Mouse (Mus musculus): ENCODE measurements around the gene Ywhag. TPM values are rescaled to one million over a fixed set of nuclear protein-coding genes. Genes with fewer than 3 reads are reported as not detected.

Ywhag gene
- polyA plus RNA-seq (2012; rRNA removed): 56.5 and 73.5 TPM in 2 replicates

DNA sequence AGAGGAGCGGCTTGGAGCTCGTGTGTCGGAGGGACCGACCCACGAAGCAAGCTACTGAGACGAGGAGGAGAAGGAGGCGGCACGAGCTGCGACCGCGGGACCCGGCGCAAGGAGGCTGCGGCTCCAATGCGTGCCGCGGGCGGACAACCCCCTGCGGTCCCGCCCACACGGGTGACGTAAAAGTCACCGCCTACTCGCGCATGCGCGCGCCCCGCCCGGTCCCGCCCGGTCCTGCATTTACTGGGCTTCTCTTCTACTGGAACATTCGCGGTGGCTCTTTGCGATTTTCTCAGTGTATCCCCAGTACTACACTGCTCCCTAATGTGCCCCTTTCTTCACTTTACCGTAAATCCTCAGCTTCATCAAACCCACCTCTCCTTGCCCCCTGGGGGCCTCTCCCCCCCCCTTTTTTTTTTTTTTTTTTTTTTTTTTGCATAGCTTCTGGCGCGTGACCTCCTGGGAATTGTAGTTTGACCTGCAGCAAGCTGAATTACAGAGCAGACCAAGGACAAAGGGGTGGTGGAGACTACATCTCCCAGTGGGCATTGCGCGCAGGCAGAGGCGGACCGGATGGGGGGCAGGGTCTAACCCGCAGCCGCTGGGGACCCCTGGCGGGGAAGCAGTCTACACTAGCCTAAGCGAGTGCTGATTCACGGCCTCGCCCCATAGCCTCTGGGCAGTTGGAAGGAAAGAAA lies at the start of gene Ywhag:
Gene Ywhag, minus strand, starts transcription at position 136 of the 695 bp plus-strand sequence.
- Histone ChIP-seq H3K4me3 (ENCODE audit: control insufficient read depth, insufficient read depth, low read length) (peak within 1 kb of the TSS; percentile 92), H3K36me3 (ENCODE audit: control insufficient read depth, insufficient read depth, low read length) (0 out of 2 replicates have a peak, but pooled peaks cover 8% of the 10 kb centered on the region), H3K27ac (ENCODE audit: control insufficient read depth, insufficient read depth, low read length) (peak within 1 kb of the TSS; percentile 76), H3K27me3 (ENCODE audit: control insufficient read depth, insufficient read depth, low read length) (no peaks in the 10 kb centered on the region), H3K4me1 (replicated peaks; ENCODE audit: control insufficient read depth, insufficient read depth, low read length) (peaks cover 5% of the 10 kb centered on the region)
- TF ChIP-seq CTCF (IDR thresholded peaks at IDR 0.05; ENCODE audit: borderline replicate concordance, control insufficient read depth, extremely low read depth, insufficient read depth, low read length, poor library complexity) (peak; percentile 81; the same call in 1 of the 2 replicates), POLR2A (IDR thresholded peaks at IDR 0.05; ENCODE audit: control insufficient read depth, extremely low read depth, insufficient read depth, low read length, poor library complexity) (peak; percentile 93)
- under 1% methylated on average over 48 of the region's 48 CpGs for WGBS
- DNase-seq: peak; percentile 98

- no peaks in the 10 kb centered on the region for H3K27me3 ChIP-seq (ENCODE audit: control insufficient read depth, insufficient read depth, low read length)
- no peaks in the 10 kb centered on the region for H3K4me1 ChIP-seq (replicated peaks; ENCODE audit: control insufficient read depth, insufficient read depth, low read length)
- no peak overlapping the region for H3K4me3 ChIP-seq (ENCODE audit: control insufficient read depth, insufficient read depth, low read length)
- no peak overlapping the region for H3K27ac ChIP-seq (ENCODE audit: control insufficient read depth, insufficient read depth, low read length)
- no peaks in the 10 kb centered on the region for H3K36me3 ChIP-seq (ENCODE audit: control insufficient read depth, insufficient read depth, low read length)
- WGBS: 80% methylated on average over 6 of the region's 6 CpGs
- peak; percentile 32 for DNase-seq
- no peak for TF ChIP-seq POLR2A (IDR thresholded peaks at IDR 0.05; ENCODE audit: control insufficient read depth, extremely low read depth, insufficient read depth, low read length, poor library complexity)
- peak; percentile 77; the same call in 1 of the 2 replicates for TF ChIP-seq CTCF (IDR thresholded peaks at IDR 0.05; ENCODE audit: borderline replicate concordance, control insufficient read depth, extremely low read depth, insufficient read depth, low read length, poor library complexity)
Observed at GRCm38 (mm10) chr5:135982398-135982797, 48.0 kb upstream of the Ywhag start.

DNA sequence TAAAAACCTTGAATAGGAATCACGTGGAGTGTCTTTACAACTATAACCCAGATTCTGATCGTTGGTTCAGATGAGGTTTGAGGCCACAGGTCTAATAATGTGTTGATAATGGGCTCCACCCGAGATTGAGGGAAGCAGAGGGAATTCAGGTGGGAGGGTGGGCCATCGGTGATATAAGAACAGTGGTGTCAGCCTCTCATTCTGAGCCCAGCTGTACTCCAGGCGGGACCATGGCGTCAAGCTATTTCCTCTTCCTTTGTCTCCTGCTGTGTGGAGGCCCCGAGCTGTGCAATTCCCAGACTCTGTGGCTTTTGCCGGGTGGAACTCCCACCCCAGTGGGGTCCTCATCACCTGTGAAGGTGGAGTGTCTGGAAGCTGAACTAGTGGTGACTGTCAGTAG lies 45.5 kb upstream of the Ywhag start, which contains the start of gene Zp3:
Gene Zp3, plus strand, starts transcription at position 196 of the 400 bp plus-strand sequence.
- no peak for DNase-seq
- H3K4me3 ChIP-seq (ENCODE audit: control insufficient read depth, insufficient read depth, low read length): no peak within 1 kb of the TSS
- TF ChIP-seq POLR2A (IDR thresholded peaks at IDR 0.05; ENCODE audit: control insufficient read depth, extremely low read depth, insufficient read depth, low read length, poor library complexity) (no peak), CTCF (IDR thresholded peaks at IDR 0.05; ENCODE audit: borderline replicate concordance, control insufficient read depth, extremely low read depth, insufficient read depth, low read length, poor library complexity) (no peak)
- H3K36me3 ChIP-seq (ENCODE audit: control insufficient read depth, insufficient read depth, low read length): no peaks in the 10 kb centered on the region
- H3K4me1 ChIP-seq (replicated peaks; ENCODE audit: control insufficient read depth, insufficient read depth, low read length): no peaks in the 10 kb centered on the region
- WGBS: 81% methylated on average over 8 of the region's 8 CpGs
- no peak within 1 kb of the TSS for H3K27ac ChIP-seq (ENCODE audit: control insufficient read depth, insufficient read depth, low read length)
- no peaks in the 10 kb centered on the region for H3K27me3 ChIP-seq (ENCODE audit: control insufficient read depth, insufficient read depth, low read length)

DNA sequence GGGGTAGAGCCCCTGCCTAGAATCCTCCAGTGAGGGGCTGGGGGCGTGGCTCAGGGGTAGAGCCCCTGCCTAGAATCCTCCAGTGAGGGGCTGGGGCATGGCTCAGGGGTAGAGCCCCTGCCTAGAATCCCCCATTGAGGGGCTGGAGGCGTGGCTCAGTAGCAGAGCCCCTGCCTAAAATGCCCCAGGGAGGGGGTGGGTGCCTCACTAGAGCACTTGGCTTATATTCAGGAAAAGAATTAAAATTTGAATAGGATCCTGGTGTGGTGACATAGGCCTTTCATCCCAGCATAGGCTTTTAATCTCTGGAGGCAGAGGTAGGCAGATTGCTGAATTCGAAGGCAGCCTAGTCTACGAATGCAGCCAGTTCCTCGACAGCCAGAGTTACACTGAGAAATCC lies 45.0 kb upstream of the Ywhag start:
- H3K4me1 ChIP-seq (replicated peaks; ENCODE audit: control insufficient read depth, insufficient read depth, low read length): no peaks in the 10 kb centered on the region
- no peaks in the 10 kb centered on the region for H3K36me3 ChIP-seq (ENCODE audit: control insufficient read depth, insufficient read depth, low read length)
- H3K4me3 ChIP-seq (ENCODE audit: control insufficient read depth, insufficient read depth, low read length): no peak overlapping the region
- TF ChIP-seq POLR2A (IDR thresholded peaks at IDR 0.05; ENCODE audit: control insufficient read depth, extremely low read depth, insufficient read depth, low read length, poor library complexity): no peak
- TF ChIP-seq CTCF (IDR thresholded peaks at IDR 0.05; ENCODE audit: borderline replicate concordance, control insufficient read depth, extremely low read depth, insufficient read depth, low read length, poor library complexity): no peak
- no peak overlapping the region for H3K27ac ChIP-seq (ENCODE audit: control insufficient read depth, insufficient read depth, low read length)
- 95% methylated on average over 5 of the region's 5 CpGs for WGBS
- H3K27me3 ChIP-seq (ENCODE audit: control insufficient read depth, insufficient read depth, low read length): no peaks in the 10 kb centered on the region
- DNase-seq: no peak

DNA sequence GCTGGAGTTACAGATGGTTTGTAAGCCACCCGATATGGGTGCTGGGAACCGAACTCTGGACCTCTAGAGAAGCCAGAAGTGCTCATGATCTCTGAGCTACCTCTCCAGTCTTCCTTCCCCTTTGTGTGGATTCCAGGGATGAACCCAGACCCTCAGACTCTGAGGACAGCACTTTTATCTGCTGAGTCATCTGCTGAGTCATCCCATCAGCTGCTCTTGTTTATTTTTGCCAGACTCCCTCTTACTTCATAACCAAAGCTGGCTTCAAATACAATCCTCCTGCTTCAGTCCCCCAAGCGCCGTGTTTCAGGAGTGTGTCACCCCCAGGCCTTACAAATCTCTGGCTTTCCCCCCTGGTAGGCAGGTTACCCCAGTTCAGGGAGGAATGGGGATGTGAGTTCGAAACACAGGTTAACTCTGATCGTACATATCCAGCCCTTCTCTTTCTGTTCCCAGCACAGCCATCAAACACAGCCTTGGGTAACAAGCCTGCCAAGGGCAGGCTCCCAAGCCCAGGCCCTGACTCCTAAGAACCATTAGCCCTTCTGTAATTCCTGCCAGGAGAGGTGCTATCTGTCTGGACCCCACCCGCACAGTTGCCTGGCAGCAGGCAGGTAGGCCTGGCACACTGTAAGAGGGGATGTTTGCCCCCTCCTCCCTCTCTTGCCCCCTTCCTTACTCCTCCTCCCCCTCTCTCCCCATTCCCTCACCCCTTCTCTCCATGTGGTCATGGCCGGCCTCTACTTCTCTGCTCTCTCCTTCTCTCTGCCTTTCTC lies 41.7 kb upstream of the Ywhag start:
- no peak for DNase-seq
- TF ChIP-seq CTCF (IDR thresholded peaks at IDR 0.05; ENCODE audit: borderline replicate concordance, control insufficient read depth, extremely low read depth, insufficient read depth, low read length, poor library complexity) (no peak), POLR2A (IDR thresholded peaks at IDR 0.05; ENCODE audit: control insufficient read depth, extremely low read depth, insufficient read depth, low read length, poor library complexity) (no peak)
- WGBS: 96% methylated on average over 8 of the region's 8 CpGs
- Histone ChIP-seq H3K4me3 (ENCODE audit: control insufficient read depth, insufficient read depth, low read length) (no peak overlapping the region), H3K4me1 (replicated peaks; ENCODE audit: control insufficient read depth, insufficient read depth, low read length) (no peaks in the 10 kb centered on the region), H3K27me3 (ENCODE audit: control insufficient read depth, insufficient read depth, low read length) (no peaks in the 10 kb centered on the region), H3K27ac (ENCODE audit: control insufficient read depth, insufficient read depth, low read length) (no peak overlapping the region), H3K36me3 (ENCODE audit: control insufficient read depth, insufficient read depth, low read length) (no peaks in the 10 kb centered on the region)

DNA sequence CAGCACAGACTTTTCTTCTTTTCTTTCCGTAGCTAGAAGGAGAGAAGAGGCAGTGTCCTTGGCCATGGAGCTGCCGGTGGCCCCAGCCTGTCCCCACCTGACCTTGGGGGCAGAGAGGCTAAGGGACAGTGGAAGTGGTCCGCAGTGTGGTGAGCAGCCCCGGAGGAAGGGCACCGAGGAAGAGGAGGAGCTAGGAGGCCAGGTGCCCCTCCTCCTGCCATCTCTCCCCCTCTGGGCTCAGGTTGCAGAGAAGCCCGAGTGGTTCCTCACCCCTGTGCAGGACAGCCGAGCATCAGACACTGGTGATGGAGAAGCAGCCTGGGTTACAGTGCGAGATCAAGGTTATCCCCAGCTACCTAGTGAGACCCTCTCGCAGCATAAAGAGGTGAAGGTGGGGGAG lies 39.9 kb upstream of the Ywhag start, which contains the start of gene Ssc4d:
Gene Ssc4d, minus strand, starts transcription at position 167 of the 400 bp plus-strand sequence.
- DNase-seq: no peak
- Histone ChIP-seq H3K4me3 (ENCODE audit: control insufficient read depth, insufficient read depth, low read length) (no peak within 1 kb of the TSS), H3K27ac (ENCODE audit: control insufficient read depth, insufficient read depth, low read length) (no peak within 1 kb of the TSS), H3K27me3 (ENCODE audit: control insufficient read depth, insufficient read depth, low read length) (no peaks in the 10 kb centered on the region), H3K36me3 (ENCODE audit: control insufficient read depth, insufficient read depth, low read length) (no peaks in the 10 kb centered on the region), H3K4me1 (replicated peaks; ENCODE audit: control insufficient read depth, insufficient read depth, low read length) (no peaks in the 10 kb centered on the region)
- 32% methylated on average over 9 of the region's 9 CpGs for WGBS
- no peak for TF ChIP-seq CTCF (IDR thresholded peaks at IDR 0.05; ENCODE audit: borderline replicate concordance, control insufficient read depth, extremely low read depth, insufficient read depth, low read length, poor library complexity)
- TF ChIP-seq POLR2A (IDR thresholded peaks at IDR 0.05; ENCODE audit: control insufficient read depth, extremely low read depth, insufficient read depth, low read length, poor library complexity): no peak
